Mouse (Mus musculus): Measurements from ENCODE around the gene Gm45521. TPM values are rescaled to one million over a fixed set of nuclear protein-coding genes. Genes with fewer than 3 reads are reported as not detected.

Gm45521 gene
- total RNA-seq, 2 experiments from 2014 or later, result not detected

GRCm38 (mm10) chr14:7989961-7990360, 32.9 kb downstream of the Gm45521 start:
- no peak for DNase-seq (ENCODE audit: extremely low spot score in 1 of 2, low spot score in 2 of 2)
- intact Hi-C loops (cut with DNase I), result no loop called here
- Histone ChIP-seq H3K4me3 (no peak overlapping the region), H3K27ac (no peak overlapping the region)
- TF ChIP-seq CTCF (IDR thresholded peaks at IDR 0.05), result no peak

- DNase-seq (ENCODE audit: extremely low spot score in 1 of 2, low spot score in 2 of 2), result no peak
- no peak for TF ChIP-seq CTCF (IDR thresholded peaks at IDR 0.05)
- H3K27ac ChIP-seq, result no peak overlapping the region
- intact Hi-C loops (cut with DNase I), result no loop called here
- no peak overlapping the region for H3K4me3 ChIP-seq
These were observed 34.2 kb downstream of the Gm45521 start for GRCm38 (mm10) chr14:7991108-7991776.

GRCm38 (mm10) chr14:7992158-7992557, 35.1 kb downstream of the Gm45521 start:
- no peak for TF ChIP-seq CTCF (IDR thresholded peaks at IDR 0.05)
- DNase-seq (ENCODE audit: extremely low spot score in 1 of 2, low spot score in 2 of 2), result no peak
- no peak overlapping the region for H3K4me3 ChIP-seq
- no peak overlapping the region for H3K27ac ChIP-seq
- intact Hi-C loops (cut with DNase I), result no loop called here

GRCm38 (mm10) chr14:7994271-7994767, 37.2 kb downstream of the Gm45521 start, which contains the start of gene Dnase1l3:
TSS of gene Dnase1l3 (minus strand) at chr14:7994573.
- TF ChIP-seq CTCF (IDR thresholded peaks at IDR 0.05), result peak; percentile 46
- no peak for DNase-seq (ENCODE audit: extremely low spot score in 1 of 2, low spot score in 2 of 2)
- Histone ChIP-seq H3K4me3 (no peak within 1 kb of the TSS), H3K27ac (no peak within 1 kb of the TSS)
- intact Hi-C loops (cut with DNase I), result no loop called here

- TF ChIP-seq CTCF (IDR thresholded peaks at IDR 0.05), result peak; percentile 77
- no peak overlapping the region for H3K27ac ChIP-seq
- peak; percentile 90 to 92 for DNase-seq (ENCODE audit: extremely low spot score in 1 of 2, low spot score in 2 of 2)
- intact Hi-C loops (cut with DNase I), result loop anchor here (1.0 to 2.0 kb wide), 2 partner anchors 48 to 180 kb away; partner anchors contain the start of gene Flnb
- H3K4me3 ChIP-seq, result 0 out of 2 replicates have a peak overlapping the region, but pooled peaks have one; percentile 22
These were observed 40.2 kb downstream of the Gm45521 start for GRCm38 (mm10) chr14:7997255-7997696.

GRCm38 (mm10) chr14:7999030-7999429, 41.9 kb downstream of the Gm45521 start:
- Histone ChIP-seq H3K4me3 (no peak overlapping the region), H3K27ac (no peak overlapping the region)
- TF ChIP-seq CTCF (IDR thresholded peaks at IDR 0.05), result no peak
- intact Hi-C loops (cut with DNase I), result no loop called here
- DNase-seq (ENCODE audit: extremely low spot score in 1 of 2, low spot score in 2 of 2), result no peak

GRCm38 (mm10) chr14:7999435-7999834, 42.3 kb downstream of the Gm45521 start:
- no peak for TF ChIP-seq CTCF (IDR thresholded peaks at IDR 0.05)
- H3K27ac ChIP-seq, result no peak overlapping the region
- no peak for DNase-seq (ENCODE audit: extremely low spot score in 1 of 2, low spot score in 2 of 2)
- H3K4me3 ChIP-seq, result no peak overlapping the region
- intact Hi-C loops (cut with DNase I), result no loop called here

- H3K4me3 ChIP-seq, result no peak overlapping the region
- 0 out of 2 replicates have a peak overlapping the region, but pooled peaks have one; percentile 37 for H3K27ac ChIP-seq
- no peak for DNase-seq (ENCODE audit: extremely low spot score in 1 of 2, low spot score in 2 of 2)
- intact Hi-C loops (cut with DNase I), result loop anchor here (5.0 kb wide), 1 partner anchor 103 kb away; no protein-coding TSS in a partner anchor
- no peak for TF ChIP-seq CTCF (IDR thresholded peaks at IDR 0.05)
These were observed 43.2 kb downstream of the Gm45521 start for GRCm38 (mm10) chr14:8000247-8000646.

- Histone ChIP-seq H3K4me3 (peak overlapping the region; percentile 1; the same call in 1 of the 2 replicates), H3K27ac (peak overlapping the region; percentile 83)
- intact Hi-C loops (cut with DNase I), result loop anchor here (5.0 kb wide), 1 partner anchor 104 kb away; no protein-coding TSS in a partner anchor
- TF ChIP-seq CTCF (IDR thresholded peaks at IDR 0.05), result no peak
- DNase-seq (ENCODE audit: extremely low spot score in 1 of 2, low spot score in 2 of 2), result peak; percentile 37 to 45
These were observed 44.0 kb downstream of the Gm45521 start for GRCm38 (mm10) chr14:8000831-8001685.

GRCm38 (mm10) chr14:8002432-8003092, 45.5 kb downstream of the Gm45521 start, which contains the start of gene Abhd6:
TSS of gene Abhd6 (plus strand) at chr14:8002902.
- H3K4me3 ChIP-seq, result peak within 1 kb of the TSS; percentile 69
- intact Hi-C loops (cut with DNase I), result loop anchor here (2.0 to 5.0 kb wide), 2 partner anchors 28 to 105 kb away; no protein-coding TSS in a partner anchor

GRCm38 (mm10) chr14:8003093-8003670, 46.1 kb downstream of the Gm45521 start:
- intact Hi-C loops (cut with DNase I), result loop anchor here (2.0 to 5.0 kb wide), 2 partner anchors 28 to 106 kb away; no protein-coding TSS in a partner anchor
- no peak for TF ChIP-seq CTCF (IDR thresholded peaks at IDR 0.05)
- peak overlapping the region; percentile 93 for H3K27ac ChIP-seq
- peak in 1 of 2 experiments; percentile 60 for DNase-seq (ENCODE audit: extremely low spot score in 1 of 2, low spot score in 2 of 2)
- H3K4me3 ChIP-seq, result peak overlapping the region; percentile 69

More at GRCm38 (mm10) chr14:8002432-8003092, 45.5 kb downstream of the Gm45521 start, which contains the start of gene Abhd6:
- no peak for TF ChIP-seq CTCF (IDR thresholded peaks at IDR 0.05)
- peak; percentile 87 to 89 for DNase-seq (ENCODE audit: extremely low spot score in 1 of 2, low spot score in 2 of 2)
- H3K27ac ChIP-seq, result peak within 1 kb of the TSS; percentile 93

Measured in left cerebral cortex, adult 2 months (tissue).